Mouse (Mus musculus): ENCODE data around the gene Olfr90.

DNA sequence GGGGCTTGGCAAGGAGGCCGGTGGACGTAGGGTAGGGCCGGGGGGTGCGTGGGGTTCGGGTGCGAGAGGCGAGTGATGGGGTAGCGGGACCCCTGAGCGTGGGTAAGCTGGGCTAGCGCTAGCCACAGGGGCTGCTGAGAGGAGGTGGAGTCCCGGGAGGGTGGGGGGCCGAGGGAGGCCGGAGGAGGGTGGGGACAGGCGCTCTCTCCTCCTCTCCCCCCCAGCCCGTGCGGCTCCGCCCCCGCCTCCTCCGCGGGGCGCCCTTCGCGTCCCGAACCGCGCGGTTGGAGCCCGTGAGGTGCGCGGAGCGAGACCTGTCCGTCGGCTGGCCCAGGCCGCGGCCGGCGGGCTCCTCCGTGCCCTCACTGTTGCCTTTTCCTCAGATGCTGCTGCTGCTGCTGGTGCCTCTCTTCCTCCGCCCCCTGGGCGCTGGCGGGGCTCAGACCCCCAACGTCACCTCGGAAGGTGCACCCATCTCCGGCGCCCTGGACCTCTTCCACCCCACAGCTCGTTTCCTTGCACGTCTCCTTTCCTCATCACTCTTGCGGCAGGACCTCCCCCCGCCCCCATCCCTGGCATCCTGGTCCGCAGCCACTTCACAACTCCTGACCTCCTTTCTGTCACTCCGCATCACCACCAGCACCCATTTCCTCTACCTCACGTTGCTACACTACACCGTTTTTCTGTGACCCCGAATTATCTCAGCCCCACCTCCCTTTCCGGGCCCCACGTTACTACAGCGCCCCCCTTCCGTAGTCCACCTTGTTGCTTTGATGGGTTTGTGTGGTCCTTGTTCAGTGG lies 41.8 kb downstream of the Olfr90 start:
- no peak for TF ChIP-seq GATA1 (IDR thresholded peaks at IDR 0.05; ENCODE audit: low read length)
- no peak for TF ChIP-seq TAL1 (IDR thresholded peaks at IDR 0.05; ENCODE audit: low read length)

All from erythroblast, embryonic 14.5 days (primary cell).